Mouse (Mus musculus): ENCODE results near the gene D16Ertd472e. TPM values are rescaled to one million over a fixed set of nuclear protein-coding genes. Genes with fewer than 3 reads are reported as not detected.
A peak's percentile ranks its signal among the peaks of the same experiment; 100 is the strongest.

The D16Ertd472e gene
- polyA plus RNA-seq (2021): 0.72 TPM

GRCm38 (mm10) chr16:78576478-78577084 lies at the start of gene D16Ertd472e:
Gene D16Ertd472e (minus strand): TSS chr16:78576708.
- no peak for TF ChIP-seq CTCF (IDR thresholded peaks at IDR 0.05)
- H3K27me3 ChIP-seq: peaks cover 3% of the 10 kb centered on the region
- no peak for DNase-seq (ENCODE audit: low read depth, low spot score)
- POLR2A ChIA-PET: no interaction called here
- CTCF ChIA-PET: no interaction called here
- ATAC-seq: peak; percentile 93
- in situ Hi-C loops (cut with MboI; ENCODE audit: low pct_unique_long_range_greater_than_20kb): no loop called here

- no peak for DNase-seq (ENCODE audit: low read depth, low spot score)
- CTCF ChIA-PET: no interaction called here
These were observed 46.2 kb upstream of the D16Ertd472e start for GRCm38 (mm10) chr16:78622755-78623154.

GRCm38 (mm10) chr16:78619386-78619785 lies 42.9 kb upstream of the D16Ertd472e start:
- ChIA-PET CTCF (no interaction called here), POLR2A (no interaction called here)
- ATAC-seq (peak; percentile 54), DNase-seq (ENCODE audit: low read depth, low spot score) (no peak)
- H3K27me3 ChIP-seq: peaks cover 4% of the 10 kb centered on the region
- in situ Hi-C loops (cut with MboI; ENCODE audit: low pct_unique_long_range_greater_than_20kb): no loop called here
- TF ChIP-seq CTCF (IDR thresholded peaks at IDR 0.05): no peak

More at GRCm38 (mm10) chr16:78622755-78623154, 46.2 kb upstream of the D16Ertd472e start:
- POLR2A ChIA-PET: no interaction called here
- H3K27me3 ChIP-seq: peaks cover 9% of the 10 kb centered on the region
- in situ Hi-C loops (cut with MboI; ENCODE audit: low pct_unique_long_range_greater_than_20kb): no loop called here
- no peak for TF ChIP-seq CTCF (IDR thresholded peaks at IDR 0.05)
- ATAC-seq: no peak

- ATAC-seq (no peak), DNase-seq (ENCODE audit: low read depth, low spot score) (no peak)
- TF ChIP-seq CTCF (IDR thresholded peaks at IDR 0.05): no peak
- in situ Hi-C loops (cut with MboI; ENCODE audit: low pct_unique_long_range_greater_than_20kb): no loop called here
- POLR2A ChIA-PET: no interaction called here
- CTCF ChIA-PET: interaction anchor here (0.9 kb wide), 1 partner anchor 18 kb away, joined by 3 read pairs; no protein-coding TSS in a partner anchor
- no peaks in the 10 kb centered on the region for H3K27me3 ChIP-seq
These were observed 41.4 kb upstream of the D16Ertd472e start for GRCm38 (mm10) chr16:78617757-78618532.

- H3K27me3 ChIP-seq: no peaks in the 10 kb centered on the region
- no peak for TF ChIP-seq CTCF (IDR thresholded peaks at IDR 0.05)
- POLR2A ChIA-PET: no interaction called here
- ATAC-seq (no peak), DNase-seq (ENCODE audit: low read depth, low spot score) (no peak)
- CTCF ChIA-PET: no interaction called here
- in situ Hi-C loops (cut with MboI; ENCODE audit: low pct_unique_long_range_greater_than_20kb): no loop called here
These were observed 29.7 kb upstream of the D16Ertd472e start for GRCm38 (mm10) chr16:78606202-78606601.

- POLR2A ChIA-PET: no interaction called here
- no peak for ATAC-seq
- in situ Hi-C loops (cut with MboI; ENCODE audit: low pct_unique_long_range_greater_than_20kb): no loop called here
- no peaks in the 10 kb centered on the region for H3K27me3 ChIP-seq
- no peak for TF ChIP-seq CTCF (IDR thresholded peaks at IDR 0.05)
- no peak for DNase-seq (ENCODE audit: low read depth, low spot score)
- CTCF ChIA-PET: no interaction called here
These were observed 22.4 kb upstream of the D16Ertd472e start for GRCm38 (mm10) chr16:78598919-78599318.

- no peak for DNase-seq (ENCODE audit: low read depth, low spot score)
- TF ChIP-seq CTCF (IDR thresholded peaks at IDR 0.05): no peak
- no peak for ATAC-seq
- in situ Hi-C loops (cut with MboI; ENCODE audit: low pct_unique_long_range_greater_than_20kb): no loop called here
- POLR2A ChIA-PET: no interaction called here
- H3K27me3 ChIP-seq: no peaks in the 10 kb centered on the region
- CTCF ChIA-PET: no interaction called here
These were observed 19.9 kb upstream of the D16Ertd472e start for GRCm38 (mm10) chr16:78596381-78596780.

GRCm38 (mm10) chr16:78595821-78596220 lies 19.3 kb upstream of the D16Ertd472e start:
- H3K27me3 ChIP-seq: no peaks in the 10 kb centered on the region
- in situ Hi-C loops (cut with MboI; ENCODE audit: low pct_unique_long_range_greater_than_20kb): no loop called here
- ChIA-PET POLR2A (no interaction called here), CTCF (no interaction called here)
- ATAC-seq (no peak), DNase-seq (ENCODE audit: low read depth, low spot score) (no peak)
- TF ChIP-seq CTCF (IDR thresholded peaks at IDR 0.05): no peak

GRCm38 (mm10) chr16:78594154-78594553 lies 17.6 kb upstream of the D16Ertd472e start:
- ChIA-PET CTCF (no interaction called here), POLR2A (no interaction called here)
- TF ChIP-seq CTCF (IDR thresholded peaks at IDR 0.05): no peak
- DNase-seq (ENCODE audit: low read depth, low spot score) (no peak), ATAC-seq (no peak)
- in situ Hi-C loops (cut with MboI; ENCODE audit: low pct_unique_long_range_greater_than_20kb): no loop called here
- no peaks in the 10 kb centered on the region for H3K27me3 ChIP-seq

- CTCF ChIA-PET: no interaction called here
- ATAC-seq (no peak), DNase-seq (ENCODE audit: low read depth, low spot score) (no peak)
- in situ Hi-C loops (cut with MboI; ENCODE audit: low pct_unique_long_range_greater_than_20kb): no loop called here
- POLR2A ChIA-PET: no interaction called here
- H3K27me3 ChIP-seq: no peaks in the 10 kb centered on the region
- TF ChIP-seq CTCF (IDR thresholded peaks at IDR 0.05): no peak
These were observed 14.6 kb upstream of the D16Ertd472e start for GRCm38 (mm10) chr16:78591130-78591529.

GRCm38 (mm10) chr16:78588821-78589220 lies 12.3 kb upstream of the D16Ertd472e start:
- no peak for TF ChIP-seq CTCF (IDR thresholded peaks at IDR 0.05)
- in situ Hi-C loops (cut with MboI; ENCODE audit: low pct_unique_long_range_greater_than_20kb): no loop called here
- ATAC-seq: no peak

More at GRCm38 (mm10) chr16:78588821-78589220, 12.3 kb upstream of the D16Ertd472e start:
- ChIA-PET POLR2A (no interaction called here), CTCF (no interaction called here)
- peaks cover 3% of the 10 kb centered on the region for H3K27me3 ChIP-seq
- DNase-seq (ENCODE audit: low read depth, low spot score): no peak

Data from Patski (cell line).